Mouse (Mus musculus) frontal cortex, postnatal 36 days (tissue): Measurements from ENCODE around the gene Gm7137.
"Not testable (repeated sequence)": the region's sequence is repeated elsewhere in the genome, so short reads cannot be mapped to it uniquely, and the experiment has no call there.

ENCODE experiments used
- DNase-seq, 2 experiments: peaks; one replicate each; pipeline ENCODE4 v3.0.0; 2022; ENCODE audit warnings: low spot score in 2 of 2

The Gm7137 gene

GRCm38 (mm10) chr10:77787876-77788275 lies at the start of gene Gm7137:
Gene Gm7137 (minus strand): TSS chr10:77788200.
- peak in 1 of 2 experiments; percentile 21 for DNase-seq

GRCm38 (mm10) chr10:77835647-77836046 lies 47.6 kb upstream of the Gm7137 start, which contains the start of gene Krtap10-10:
Gene Krtap10-10 (plus strand): TSS chr10:77835947.
- peak; percentile 15 to 31 for DNase-seq

GRCm38 (mm10) chr10:77826951-77827350 lies 39.0 kb upstream of the Gm7137 start, which contains the start of gene Krtap10-4:
Gene Krtap10-4 (minus strand): TSS chr10:77827095.
- no peak for DNase-seq

GRCm38 (mm10) chr10:77819203-77819602 lies 31.2 kb upstream of the Gm7137 start:
- no peak for DNase-seq

- DNase-seq, result no peak
Observed at GRCm38 (mm10) chr10:77818523-77818922, 30.5 kb upstream of the Gm7137 start.

GRCm38 (mm10) chr10:77815514-77815913 lies 27.5 kb upstream of the Gm7137 start:
- no peak for DNase-seq

- no peak for DNase-seq
Observed at GRCm38 (mm10) chr10:77814382-77814781, 26.4 kb upstream of the Gm7137 start, which contains the start of gene Gm2696. Gene Gm2696 (plus strand): TSS chr10:77814682.

GRCm38 (mm10) chr10:77811743-77812142 lies 23.7 kb upstream of the Gm7137 start, which contains the start of gene Gm9507:
Gene Gm9507 (minus strand): TSS chr10:77811843.
- DNase-seq, result no peak

GRCm38 (mm10) chr10:77804095-77804494 lies 16.1 kb upstream of the Gm7137 start:
- DNase-seq, result no peak

GRCm38 (mm10) chr10:77798921-77799508 lies 11.0 kb upstream of the Gm7137 start, which contains the start of gene Gm19668:
Gene Gm19668 (minus strand): TSS chr10:77799133.
- DNase-seq, result no peak

- not testable (repeated sequence) for DNase-seq
Observed at GRCm38 (mm10) chr10:77798164-77798920, 10.3 kb upstream of the Gm7137 start.

- no peak for DNase-seq
Observed at GRCm38 (mm10) chr10:77797677-77798076, 9.7 kb upstream of the Gm7137 start.

GRCm38 (mm10) chr10:77794976-77795375 lies 7.0 kb upstream of the Gm7137 start, which contains the start of gene Gm9639:
Gene Gm9639 (minus strand): TSS chr10:77795076.
- no peak for DNase-seq

- no peak for DNase-seq
Observed at GRCm38 (mm10) chr10:77788621-77789020, 621 bp upstream of the Gm7137 start.

GRCm38 (mm10) chr10:77783396-77783795 lies 4.6 kb downstream of the Gm7137 start:
- DNase-seq, result not testable (repeated sequence)

- not testable (repeated sequence) for DNase-seq
Observed at GRCm38 (mm10) chr10:77782442-77782841, 5.6 kb downstream of the Gm7137 start, which contains the start of gene Gm3250. Gene Gm3250 (minus strand): TSS chr10:77782542.

- not testable (repeated sequence) for DNase-seq
Observed at GRCm38 (mm10) chr10:77776844-77777243, 11.2 kb downstream of the Gm7137 start, which contains the start of gene Gm7138. Gene Gm7138 (minus strand): TSS chr10:77776944.

- not testable (repeated sequence) for DNase-seq
Observed at GRCm38 (mm10) chr10:77772142-77772541, 15.9 kb downstream of the Gm7137 start.

GRCm38 (mm10) chr10:77771225-77771624 lies 16.8 kb downstream of the Gm7137 start, which contains the start of gene Gm3238:
Gene Gm3238 (minus strand): TSS chr10:77771325.
- not testable (repeated sequence) for DNase-seq

- DNase-seq, result no peak
Observed at GRCm38 (mm10) chr10:77769727-77770126, 18.3 kb downstream of the Gm7137 start.

- not testable (repeated sequence) for DNase-seq
Observed at GRCm38 (mm10) chr10:77759582-77759981, 28.4 kb downstream of the Gm7137 start, which contains the start of gene Gm3233. Gene Gm3233 (minus strand): TSS chr10:77759682.

- DNase-seq, result no peak
Observed at GRCm38 (mm10) chr10:77753448-77753847, 34.6 kb downstream of the Gm7137 start.
